Mouse (Mus musculus) C2C12 (cell line): ENCODE results near the gene C1qtnf2.

Experiments
- CEBPB ChIP-seq: IDR thresholded peaks from one replicate; pipeline ENCODE4 v1.6.1; 2011; ENCODE audit warnings: low read depth, mild to moderate bottlenecking, control low read depth, moderate library complexity
- CTCF ChIP-seq: IDR thresholded peaks from one replicate; pipeline ENCODE4 v1.5.1; 2011; ENCODE audit not compliant: control insufficient read depth, insufficient read depth, insufficient read length
- FOSL1 ChIP-seq: IDR thresholded peaks from one replicate; pipeline ENCODE4 v1.8.0; 2011; ENCODE audit warnings: mild to moderate bottlenecking, low read length; ENCODE audit not compliant: poor library complexity, insufficient read depth, severe bottlenecking
- MAX ChIP-seq: IDR thresholded peaks from one replicate; pipeline ENCODE4 v1.6.1; 2011; ENCODE audit warnings: mild to moderate bottlenecking, control low read depth
- MYOD1 ChIP-seq: IDR thresholded peaks from one replicate; pipeline ENCODE4 v1.6.1; 2011; ENCODE audit warnings: low read depth; ENCODE audit not compliant: control insufficient read depth, insufficient read length
- MYOG ChIP-seq: IDR thresholded peaks from one replicate; pipeline ENCODE4 v1.6.1; 2011; ENCODE audit not compliant: control insufficient read depth, insufficient read length; ENCODE audit errors: extremely low read depth

GRCm38 (mm10) chr11:43434024-43434407, 40.1 kb upstream of the C1qtnf2 start:
- TF ChIP-seq CTCF = no peak
- no peak for TF ChIP-seq FOSL1
- TF ChIP-seq CEBPB = no peak
- TF ChIP-seq MAX = no peak
- TF ChIP-seq MYOG = no peak
- no peak for TF ChIP-seq MYOD1
